Mouse (Mus musculus) adrenal gland, adult 18-20 months (tissue): ENCODE data around the gene Angptl8. TPM values are rescaled to one million over a fixed set of nuclear protein-coding genes. Genes with fewer than 3 reads are reported as not detected.

ENCODE experiments used
- microRNA-seq, 2 experiments: library from miRNA; unstranded; fragments of <30 nt; microRNA quantifications; one replicate each; pipeline ENCODE4 v1.2.0; 2021; ENCODE audit warnings: borderline number of aligned reads in 2 of 2
- total RNA-seq, 2 experiments: library from RNA; stranded (reverse); gene quantifications; 1 replicate in 1 of 2; 2 replicates in 1 of 2; pipeline ENCODE4 v1.2.3; 2021

Angptl8 gene
- total RNA-seq, 2 experiments from 2014 or later: 8.2 to 26.2 TPM

Small RNA genes lying within 50 kb of the gene (microRNA-seq; reads per million reads assigned to microRNA genes)
- gene Mir7083: 5.7 to 6.1 reads per million in 2 experiments

Other genes with a start within 250 kb of the Angptl8 start
- 10 to 100 TPM; 51.4 to 64.4 TPM for gene Timm29, start 242.8 kb upstream of the Angptl8 start, total RNA-seq
- gene Yipf2, start 242.7 kb upstream of the Angptl8 start, total RNA-seq: 10 to 100 TPM; 20.1 to 24.1 TPM
- 10 to 100 TPM; 63.3 to 81.0 TPM for gene Smarca4, start 219.3 kb upstream of the Angptl8 start, total RNA-seq
- 100 to 1,000 TPM; 135 to 173 TPM for gene Ldlr, start 112.0 kb upstream of the Angptl8 start, total RNA-seq
- gene Spc24, start 75.2 kb upstream of the Angptl8 start, total RNA-seq: 1 to 10 TPM in 1 of 2 experiments, under 1 TPM in 1; 0.56 to 1.1 TPM
- 10 to 100 TPM; 31.1 to 31.3 TPM for gene Kank2, start 36.8 kb upstream of the Angptl8 start, total RNA-seq
- gene Dock6, start 17.1 kb downstream of the Angptl8 start, total RNA-seq: 10 to 100 TPM; 29.7 to 36.1 TPM
- 10 to 100 TPM; 40.6 to 43.4 TPM for gene Rab3d, start 82.7 kb downstream of the Angptl8 start, total RNA-seq
- 10 to 100 TPM; 10.7 to 11.2 TPM for gene Ccdc159, start 92.0 kb downstream of the Angptl8 start, total RNA-seq
- 100 to 1,000 TPM; 280 to 531 TPM for gene Tmem205, start 92.0 kb downstream of the Angptl8 start, total RNA-seq
- gene Plppr2, start 101.5 kb downstream of the Angptl8 start, total RNA-seq: 10 to 100 TPM; 19.4 to 22.3 TPM
- 10 to 100 TPM; 12.3 to 14.2 TPM for gene Swsap1, start 120.2 kb downstream of the Angptl8 start, total RNA-seq
- 1 to 10 TPM; 1.6 to 2.9 TPM for gene Epor, start 128.0 kb downstream of the Angptl8 start, total RNA-seq
- gene Rgl3, start 153.9 kb downstream of the Angptl8 start, total RNA-seq: 10 to 100 TPM; 19.2 to 51.9 TPM
- gene Ccdc151, start 167.1 kb downstream of the Angptl8 start, total RNA-seq: 1 to 10 TPM in 1 of 2 experiments, under 1 TPM in 1; 0.77 to 1.1 TPM
- 100 to 1,000 TPM; 132 to 173 TPM for gene Prkcsh, start 167.3 kb downstream of the Angptl8 start, total RNA-seq
- 1 to 10 TPM; 2.7 to 2.8 TPM for gene Elavl3, start 216.5 kb downstream of the Angptl8 start, total RNA-seq
- under 1 TPM in 1 of 2 experiments, not detected in 1; 0.61 TPM for gene Gm49318, start 235.7 kb downstream of the Angptl8 start, total RNA-seq
- 1 to 10 TPM; 8.4 to 8.7 TPM for gene Zfp653, start 235.9 kb downstream of the Angptl8 start, total RNA-seq
- gene Ecsit, start 249.9 kb downstream of the Angptl8 start, total RNA-seq: 10 to 100 TPM; 49.0 to 64.4 TPM